Mouse (Mus musculus): ENCODE results near the gene Nlk.

The Nlk gene

DNA sequence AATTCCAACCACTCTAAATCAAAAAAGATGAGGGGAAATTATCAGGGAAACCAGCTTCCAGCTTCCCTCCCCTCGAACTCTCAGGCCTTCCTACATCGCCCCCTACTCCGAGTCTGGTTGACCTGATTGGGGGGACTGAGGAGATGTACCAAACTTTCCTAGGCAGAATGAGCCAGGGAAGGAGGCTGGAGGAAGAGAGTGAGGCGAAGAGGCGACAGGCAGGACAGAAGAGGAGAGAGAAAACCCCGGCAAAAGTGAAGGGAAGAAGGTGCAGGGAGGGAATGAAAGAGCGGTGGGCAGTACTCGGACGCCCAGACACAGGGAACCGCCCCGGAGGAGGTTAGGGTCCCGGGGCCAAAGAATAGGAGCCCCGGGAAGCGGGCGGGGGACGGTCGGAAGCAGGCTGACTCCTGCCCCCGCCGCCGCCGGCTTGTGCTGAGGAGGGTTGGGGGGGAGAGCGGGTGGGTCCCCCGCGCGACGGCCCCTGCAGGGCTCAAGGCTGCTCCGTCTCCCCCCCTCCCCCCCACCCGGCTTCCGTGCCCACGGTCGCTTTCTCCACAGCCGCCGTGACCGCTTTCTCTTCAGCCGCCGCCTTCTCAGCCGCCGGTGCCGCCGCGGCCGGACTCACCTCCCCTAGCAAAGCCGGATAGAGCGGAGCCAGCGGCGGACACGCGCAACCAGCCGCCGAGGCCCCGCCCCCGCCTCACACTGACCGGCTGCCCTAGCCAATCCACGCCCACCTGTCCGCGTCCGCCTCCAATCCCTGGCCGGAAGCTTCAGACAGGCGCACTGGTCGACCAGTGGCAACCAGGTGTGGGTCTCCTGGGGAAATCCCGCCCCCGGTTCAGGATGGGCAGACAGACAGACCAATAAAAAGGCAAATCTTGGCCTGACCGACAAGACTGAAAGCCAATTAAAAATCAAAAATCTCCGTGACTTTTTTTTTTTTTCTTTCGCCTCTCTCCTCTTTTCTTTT, at the start of gene Nlk:
Gene Nlk (minus strand): TSS at position 597 of the 976 bp plus-strand sequence.
- peak; percentile 95 to 98 for DNase-seq (ENCODE audit: low spot score in 2 of 2)

DNA sequence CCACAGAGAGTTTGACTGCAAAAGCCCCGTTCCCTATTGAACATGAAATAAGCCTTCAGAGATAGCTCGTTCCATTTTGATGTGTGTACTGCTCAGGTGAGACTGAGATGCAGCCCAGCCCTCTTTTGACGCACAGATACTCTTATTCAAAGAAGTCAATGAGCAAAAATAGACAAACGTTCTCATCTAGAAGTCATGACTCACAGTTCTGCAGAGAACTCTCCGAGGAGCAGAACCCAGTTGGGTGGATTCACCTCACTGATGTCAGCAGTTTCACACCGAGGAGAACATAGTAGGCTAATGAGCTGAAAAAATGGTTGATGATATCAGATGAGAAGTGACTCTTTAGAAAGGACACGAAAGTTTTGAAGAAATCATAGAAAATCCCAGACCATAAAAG, 49.1 kb upstream of the Nlk start:
- no peak for DNase-seq (ENCODE audit: low spot score in 2 of 2)

DNA sequence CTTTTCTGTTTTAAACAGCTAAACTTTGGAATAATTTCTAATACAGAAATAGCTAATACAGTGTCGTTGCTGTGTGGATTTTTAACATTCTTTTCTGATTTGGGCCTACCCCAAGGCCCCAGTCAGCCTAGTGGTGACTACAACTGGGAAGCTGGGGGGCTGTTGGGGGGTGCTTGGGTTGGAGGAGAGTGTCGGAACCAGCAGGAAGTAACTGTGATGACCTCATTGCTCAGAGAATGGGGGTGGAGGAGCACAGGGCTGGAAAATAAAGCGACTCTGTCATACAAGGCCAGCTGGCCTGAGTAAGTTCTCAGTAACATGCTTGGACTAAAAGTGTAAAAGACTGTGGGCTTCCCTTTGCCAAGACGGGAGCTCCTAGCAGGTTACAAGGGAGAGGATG, 48.3 kb upstream of the Nlk start:
- no peak for DNase-seq (ENCODE audit: low spot score in 2 of 2)

DNA sequence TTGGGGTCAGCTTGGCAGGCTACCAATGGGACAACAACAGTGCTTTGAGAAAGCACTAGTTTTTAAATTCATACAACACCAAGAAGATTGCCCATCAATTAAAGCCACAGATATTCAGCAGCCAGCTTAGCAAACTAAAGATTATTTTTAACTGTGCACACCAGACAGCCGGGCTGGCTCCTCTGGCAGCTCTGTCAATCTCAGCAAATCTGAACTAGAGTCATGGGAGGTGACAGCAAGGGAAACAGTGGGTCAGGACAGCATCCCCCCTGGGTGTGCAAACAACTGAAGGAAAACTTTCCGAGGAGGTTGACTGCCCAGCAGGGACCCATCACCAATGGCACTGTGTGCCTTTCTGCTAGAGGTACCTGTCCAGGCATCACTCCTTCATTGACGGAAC, 45.3 kb upstream of the Nlk start:
- no peak for DNase-seq (ENCODE audit: low spot score in 2 of 2)

DNA sequence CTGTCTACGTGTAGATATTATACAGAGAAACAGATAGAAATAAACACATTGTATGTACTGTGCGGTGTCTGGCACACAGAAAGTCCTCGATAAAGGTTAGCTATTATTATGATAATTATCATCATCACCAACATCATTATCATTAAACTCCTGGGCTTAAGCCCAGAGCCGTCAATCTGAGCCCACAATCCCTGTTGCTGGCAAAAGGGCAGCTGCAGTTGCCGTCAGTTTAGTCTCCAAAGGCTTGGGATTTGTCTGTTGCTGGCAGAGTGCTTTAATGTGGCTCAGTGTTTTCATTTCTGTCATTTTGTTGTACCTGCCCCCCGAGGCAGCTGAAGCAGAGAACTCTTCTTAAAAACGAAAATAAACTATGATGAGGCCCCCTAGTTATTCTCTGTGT, 44.8 kb upstream of the Nlk start:
- DNase-seq (ENCODE audit: low spot score in 2 of 2), result no peak

DNA sequence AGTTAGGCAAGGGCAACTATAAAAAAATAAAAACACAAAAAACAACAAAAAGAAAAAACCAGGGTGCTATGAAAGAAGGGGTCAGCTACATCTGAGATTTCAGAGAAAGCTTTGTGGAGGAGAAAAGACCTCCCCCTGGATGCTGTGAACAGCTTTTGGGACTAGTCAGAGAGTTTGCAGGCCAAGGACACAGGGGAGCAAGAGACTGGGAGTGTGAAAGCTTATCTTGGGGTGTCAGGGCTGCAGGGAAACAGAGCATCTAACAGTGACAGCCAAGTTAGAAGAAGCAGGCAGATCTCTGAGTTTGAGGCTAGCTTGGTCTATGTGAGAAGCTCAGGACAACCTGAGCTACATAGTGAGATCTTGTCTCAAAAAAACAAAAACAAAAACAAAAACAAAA, 42.2 kb upstream of the Nlk start:
- no peak for DNase-seq (ENCODE audit: low spot score in 2 of 2)

DNA sequence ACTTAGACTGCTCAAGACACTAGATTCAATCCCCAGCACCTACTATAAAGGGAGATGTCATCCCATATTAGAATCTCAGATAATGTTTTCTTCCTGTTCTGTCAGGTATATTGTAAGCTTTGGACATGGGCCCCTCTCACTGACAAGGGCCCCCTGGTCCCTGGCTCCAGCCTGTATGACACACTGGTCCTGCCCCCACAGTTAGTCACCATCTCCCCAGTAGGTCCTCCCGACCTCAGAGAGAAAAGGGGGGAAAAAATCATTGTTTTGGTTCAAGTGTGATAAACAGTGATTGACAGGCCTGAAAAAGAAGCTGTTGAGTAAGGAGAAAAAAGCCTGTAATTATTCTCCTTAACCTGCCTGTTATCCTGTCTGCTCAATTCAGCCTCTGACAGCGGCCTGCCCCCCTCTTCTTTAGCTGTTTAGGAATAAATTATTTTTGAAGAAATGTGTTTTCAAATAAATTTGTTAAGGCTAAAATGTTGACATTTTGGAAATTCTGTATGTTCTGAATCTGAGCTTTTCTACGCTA, 39.8 kb upstream of the Nlk start:
- no peak for DNase-seq (ENCODE audit: low spot score in 2 of 2)

DNA sequence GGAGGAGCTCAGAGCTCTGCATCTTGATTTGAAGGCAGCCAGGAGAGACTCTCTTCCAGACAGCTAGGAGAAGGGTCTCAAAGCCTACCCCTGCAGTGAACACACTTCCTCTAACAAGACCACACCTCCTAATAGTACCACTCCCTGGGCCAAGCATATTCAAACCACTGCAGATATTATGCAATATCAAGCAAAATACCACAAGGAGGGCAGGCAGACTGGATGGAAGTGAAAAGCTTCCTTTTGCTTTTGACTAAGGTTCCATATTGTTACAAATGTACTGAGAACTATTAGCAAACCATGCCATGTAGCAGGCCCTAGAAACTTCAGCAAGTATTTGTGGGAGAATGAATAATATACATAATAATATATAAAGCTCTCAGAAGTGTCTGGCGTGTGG, 38.0 kb upstream of the Nlk start:
- DNase-seq (ENCODE audit: low spot score in 2 of 2), result no peak

DNA sequence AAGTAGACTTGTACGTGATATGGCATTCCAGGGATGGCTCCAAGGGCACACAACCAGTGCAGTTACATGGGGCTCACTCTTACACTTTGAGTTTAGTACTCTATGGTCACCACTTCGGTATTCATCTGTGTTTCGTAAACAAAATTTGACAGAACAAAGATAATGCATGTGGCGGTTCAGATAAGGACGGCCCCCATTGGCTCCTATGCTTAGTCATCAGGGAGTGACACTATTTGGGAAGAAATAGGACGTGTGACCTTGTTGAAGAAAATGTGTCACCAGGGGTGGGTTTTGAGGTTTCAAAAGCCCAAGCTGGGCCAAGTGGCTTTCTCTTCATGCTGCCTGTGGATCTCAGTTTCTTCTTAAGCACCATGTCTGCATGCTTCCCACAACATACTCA, 35.4 kb upstream of the Nlk start:
- DNase-seq (ENCODE audit: low spot score in 2 of 2), result no peak

DNA sequence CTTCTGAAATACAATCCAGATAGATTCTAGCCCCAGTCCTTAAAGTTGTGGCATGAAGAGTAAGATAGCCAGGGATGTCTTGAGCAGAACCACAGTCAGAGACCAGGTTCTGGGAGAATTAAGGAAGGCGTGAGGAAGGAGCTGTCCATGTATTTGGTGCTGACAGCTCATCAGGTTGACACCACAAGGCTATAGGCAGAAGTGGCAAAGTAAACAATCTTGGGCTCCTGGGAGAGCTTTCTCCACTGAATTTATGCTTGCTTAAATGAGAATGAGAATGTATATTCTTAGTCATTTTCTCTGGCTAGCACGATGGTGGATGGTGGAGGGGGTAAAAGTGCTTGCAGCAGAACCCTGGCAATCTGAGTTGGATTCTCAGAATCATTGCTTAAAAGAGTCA, 33.7 kb upstream of the Nlk start:
- no peak for DNase-seq (ENCODE audit: low spot score in 2 of 2)

DNA sequence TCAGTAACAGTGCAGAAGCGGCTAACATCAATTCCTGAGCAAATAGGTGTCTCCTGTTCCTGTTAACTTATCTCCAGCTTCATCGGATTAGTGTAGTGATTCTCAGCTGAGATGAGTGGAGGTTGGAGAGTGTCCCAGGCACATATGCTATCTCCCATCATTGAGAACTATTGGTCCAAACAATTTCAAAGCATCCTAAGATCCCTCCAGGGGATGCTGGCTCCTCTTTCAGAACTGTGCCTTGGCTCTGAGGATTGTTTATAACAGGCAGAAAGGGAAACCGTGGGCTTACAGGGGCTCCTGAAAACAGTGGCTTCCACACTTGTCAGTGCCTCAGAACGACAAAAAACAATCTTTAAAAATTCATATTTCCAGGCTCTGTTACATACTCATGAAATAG, 30.9 kb upstream of the Nlk start:
- no peak for DNase-seq (ENCODE audit: low spot score in 2 of 2)

DNA sequence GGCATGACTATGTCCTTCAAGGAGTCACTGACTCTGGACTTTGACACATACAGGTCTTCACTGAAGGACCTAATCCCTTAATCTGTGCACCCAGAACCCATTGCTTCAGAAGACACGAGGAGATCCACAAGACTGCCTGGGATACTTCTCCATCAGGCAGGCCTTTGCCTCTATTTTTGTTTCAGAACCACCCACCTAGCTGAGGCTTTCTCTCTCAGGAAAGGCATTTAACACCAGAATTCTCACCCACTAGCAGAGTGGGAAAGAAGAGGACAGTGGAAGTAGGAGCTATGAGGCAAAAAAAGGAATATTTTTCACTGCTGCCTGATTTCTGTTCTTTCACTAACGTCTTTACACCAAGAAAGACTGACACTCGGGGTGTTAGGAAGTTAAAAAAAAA, 29.2 kb upstream of the Nlk start:
- no peak for DNase-seq (ENCODE audit: low spot score in 2 of 2)

DNA sequence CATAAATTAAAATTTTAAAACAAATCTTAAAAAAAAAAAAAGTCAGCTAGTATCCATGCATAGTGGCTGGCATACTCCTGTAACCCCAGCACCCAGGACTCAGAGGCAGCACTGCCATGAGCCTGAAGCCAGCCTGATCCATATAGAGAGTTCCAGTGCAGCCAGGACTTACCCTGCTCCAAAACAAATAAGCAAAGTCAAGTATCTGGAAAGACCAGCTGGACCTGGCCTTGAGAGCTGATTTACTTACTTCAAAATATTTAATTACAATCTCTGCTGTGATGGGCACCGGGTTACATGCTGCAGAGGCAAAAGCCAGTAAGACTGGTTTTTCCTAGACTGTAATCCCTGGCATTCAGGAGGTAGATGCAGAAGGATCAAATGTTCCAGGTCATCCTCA, 27.6 kb upstream of the Nlk start:
- no peak for DNase-seq (ENCODE audit: low spot score in 2 of 2)

DNA sequence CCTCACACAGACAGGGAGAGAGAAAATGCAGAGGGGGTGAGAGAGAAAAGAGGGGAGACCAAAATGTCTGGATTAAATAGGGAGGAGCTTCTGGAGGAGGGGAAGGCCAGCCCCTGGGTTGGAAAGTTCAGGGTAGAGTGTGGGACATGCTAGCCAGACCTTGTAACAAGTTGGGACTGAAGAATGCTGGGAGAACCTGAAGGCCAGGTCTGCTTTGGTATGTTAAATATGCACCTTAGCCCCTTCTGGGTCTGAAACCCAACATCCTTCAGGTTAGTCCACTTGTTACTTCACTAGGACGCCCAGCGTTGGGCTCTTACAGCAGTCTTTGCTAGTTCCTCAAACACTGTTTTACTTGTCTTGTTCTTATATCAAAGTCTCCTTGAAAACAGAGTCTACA, 24.2 kb upstream of the Nlk start:
- DNase-seq (ENCODE audit: low spot score in 2 of 2), result no peak

DNA sequence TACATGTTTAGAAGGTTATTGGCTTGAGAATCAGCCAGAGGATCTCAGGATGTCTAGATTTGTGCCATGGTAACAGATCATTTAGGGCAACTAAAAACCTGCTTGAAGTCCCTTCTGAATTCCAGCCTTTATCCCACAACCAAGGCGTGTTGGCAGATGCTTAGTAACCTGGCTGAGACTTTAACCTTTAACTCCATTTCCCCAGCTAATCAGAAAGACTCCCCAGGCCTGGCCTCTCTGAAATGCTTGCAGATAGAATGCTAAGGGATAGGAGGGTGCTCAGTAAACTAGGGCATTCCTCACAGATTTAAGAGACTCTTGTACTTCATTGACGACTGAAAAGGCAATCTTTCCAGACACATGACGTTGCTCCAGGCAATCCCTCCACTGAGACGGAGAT, 20.5 kb upstream of the Nlk start:
- DNase-seq (ENCODE audit: low spot score in 2 of 2), result no peak

DNA sequence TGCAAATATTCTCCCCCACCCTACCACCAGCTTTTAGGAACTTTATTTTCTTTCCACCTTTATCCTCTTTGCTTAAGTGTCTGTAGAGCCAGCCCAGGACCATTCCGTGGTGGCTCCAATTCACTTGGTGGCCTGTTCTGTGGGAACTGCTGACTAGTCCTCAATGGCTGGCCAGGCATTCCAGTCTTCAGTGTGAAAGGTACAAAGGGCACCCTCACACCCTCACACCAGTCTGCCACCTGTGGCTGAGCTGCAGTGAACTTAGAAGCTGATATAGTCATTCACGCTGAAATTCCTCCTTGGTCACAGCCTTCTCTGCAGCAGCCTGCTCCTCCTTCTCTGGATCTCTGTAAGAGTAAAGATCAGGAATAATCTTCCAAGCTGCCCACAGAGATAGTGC, 11.5 kb upstream of the Nlk start:
- DNase-seq (ENCODE audit: low spot score in 2 of 2), result no peak

DNA sequence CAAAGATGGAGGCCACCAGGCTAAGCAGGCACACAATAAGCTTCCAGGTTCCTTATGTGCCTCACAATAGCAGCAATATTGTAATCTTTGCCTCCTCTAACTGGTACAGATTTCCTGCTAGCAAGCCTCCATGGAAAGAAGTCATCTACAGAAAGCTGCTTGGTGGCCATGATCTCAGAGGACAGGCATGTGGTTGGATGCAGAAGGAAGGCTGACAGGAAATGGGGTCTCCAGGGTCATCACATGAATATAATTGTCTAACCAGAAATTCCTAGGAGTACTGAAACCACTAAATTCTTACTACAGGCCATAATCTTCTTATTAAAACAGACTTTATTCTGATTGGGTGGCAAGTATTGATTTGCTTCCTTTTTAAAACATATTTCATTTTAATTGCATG, 8.9 kb upstream of the Nlk start:
- DNase-seq (ENCODE audit: low spot score in 2 of 2), result no peak

DNA sequence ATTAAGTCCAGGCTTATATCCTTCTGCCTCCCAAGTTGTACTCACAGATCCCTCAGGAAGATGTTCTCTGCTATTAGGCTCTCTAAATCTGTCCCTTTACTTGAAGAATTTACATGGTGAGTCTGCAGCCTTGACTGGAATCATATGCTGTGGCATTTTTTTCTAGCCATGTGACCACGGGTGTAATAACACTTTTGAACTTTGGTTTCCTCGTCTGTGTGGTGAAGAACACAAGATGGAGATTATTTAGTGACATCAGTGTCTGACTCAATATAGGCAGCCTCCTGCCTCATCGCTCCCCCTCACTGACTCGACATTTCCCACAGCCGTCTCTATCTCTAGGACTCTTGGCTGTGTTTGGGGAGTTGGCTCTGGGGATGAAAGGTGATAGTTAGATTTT, 5.9 kb upstream of the Nlk start:
- DNase-seq (ENCODE audit: low spot score in 2 of 2), result no peak

DNA sequence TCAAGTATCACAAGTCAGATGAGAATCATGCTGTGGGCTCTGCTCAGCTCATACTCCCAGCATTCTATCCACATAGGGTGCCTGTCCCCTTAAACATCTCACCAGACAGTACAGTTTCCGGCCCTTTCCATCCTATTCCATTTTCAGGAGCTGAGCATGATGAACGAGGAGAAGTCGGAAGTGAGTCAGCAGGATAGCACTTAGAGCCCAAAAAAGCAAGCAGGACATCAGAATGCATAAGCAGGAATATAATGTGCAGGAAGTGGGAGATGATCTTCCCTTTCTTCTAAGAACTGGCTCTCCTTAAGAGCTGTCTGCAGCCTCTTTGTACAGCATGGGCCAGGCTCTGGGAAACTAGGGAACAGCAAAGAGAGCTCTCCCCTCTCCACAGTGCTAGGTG, 5.1 kb upstream of the Nlk start:
- DNase-seq (ENCODE audit: low spot score in 2 of 2), result no peak

DNA sequence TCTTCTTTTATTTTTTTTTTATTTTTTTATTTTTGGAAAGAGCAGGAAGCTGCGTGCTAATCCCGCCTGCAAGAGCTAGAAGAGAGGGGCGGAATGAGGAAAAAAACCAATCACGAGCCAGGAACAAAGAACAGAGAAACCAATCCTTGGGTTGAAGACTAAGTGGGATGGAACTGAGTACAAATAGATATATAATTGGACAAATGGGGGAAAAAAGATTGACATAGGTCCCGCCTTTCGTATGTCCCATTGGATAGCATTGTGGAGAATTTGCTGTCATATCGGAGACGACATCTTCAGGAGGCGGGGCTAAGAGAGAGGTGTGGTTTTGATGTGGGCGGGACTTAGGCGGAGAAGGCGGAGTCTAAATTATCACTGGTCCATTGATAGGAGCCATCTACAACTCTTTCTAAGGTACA, 589 bp upstream of the Nlk start:
- DNase-seq (ENCODE audit: low spot score in 2 of 2), result peak; percentile 81 to 85

DNA sequence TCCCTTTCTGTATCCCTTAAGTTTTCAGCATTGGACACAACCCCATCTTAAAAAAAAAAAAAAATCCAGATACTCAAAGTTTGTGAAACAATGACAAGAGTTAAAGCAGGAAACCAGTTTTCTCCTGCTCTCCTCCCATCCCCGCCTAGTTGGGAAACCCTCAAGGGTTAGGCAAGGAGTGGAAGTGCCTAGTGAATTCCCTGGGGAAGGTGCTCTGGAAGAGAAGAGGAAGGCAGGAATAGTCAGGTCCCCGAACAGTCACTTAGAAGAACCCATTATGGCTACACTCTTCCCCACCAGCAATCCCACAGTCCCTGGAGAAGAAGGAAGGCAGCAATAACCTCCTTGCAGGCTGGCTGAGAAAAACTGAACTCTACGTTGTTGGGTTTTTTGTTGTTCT, 2.9 kb downstream of the Nlk start:
- DNase-seq (ENCODE audit: low spot score in 2 of 2), result no peak

DNA sequence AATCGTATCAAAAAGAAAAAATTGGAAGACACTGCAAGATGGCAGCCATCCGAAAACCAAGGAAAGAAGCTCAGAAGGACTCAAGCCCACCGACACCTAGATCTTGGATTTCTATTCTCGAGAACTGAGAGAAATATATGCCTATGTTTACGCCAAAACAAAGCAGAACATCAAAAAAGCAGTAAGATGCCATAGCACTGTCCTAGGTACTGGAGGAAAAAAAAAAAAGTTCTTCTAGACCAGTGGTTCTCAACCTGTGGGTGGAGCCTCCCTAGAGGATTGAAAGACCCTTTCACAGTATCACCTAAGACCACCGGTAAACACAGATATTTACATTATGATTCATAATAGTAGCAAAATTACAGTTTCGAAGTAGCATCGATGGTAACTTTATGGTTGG, 3.9 kb downstream of the Nlk start:
- no peak for DNase-seq (ENCODE audit: low spot score in 2 of 2)

DNA sequence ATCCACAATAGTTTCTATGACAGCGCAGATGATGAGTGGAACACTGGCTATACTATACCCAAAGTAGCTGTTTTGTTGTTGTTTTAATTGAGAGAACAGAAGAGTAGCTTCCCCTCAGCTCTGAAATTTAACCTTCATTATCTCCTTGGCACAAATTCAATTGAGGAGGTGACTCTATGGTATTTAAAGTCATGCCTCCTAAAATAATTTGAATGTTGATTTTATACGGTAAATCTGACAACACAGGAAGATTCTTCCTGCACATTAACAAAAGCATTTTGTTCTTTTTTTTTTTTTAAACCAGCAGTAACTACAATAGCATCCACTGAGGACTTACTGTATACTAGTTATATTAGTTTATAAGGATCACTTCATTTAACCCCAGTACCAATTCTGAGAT, 6.0 kb downstream of the Nlk start:
- no peak for DNase-seq (ENCODE audit: low spot score in 2 of 2)

DNA sequence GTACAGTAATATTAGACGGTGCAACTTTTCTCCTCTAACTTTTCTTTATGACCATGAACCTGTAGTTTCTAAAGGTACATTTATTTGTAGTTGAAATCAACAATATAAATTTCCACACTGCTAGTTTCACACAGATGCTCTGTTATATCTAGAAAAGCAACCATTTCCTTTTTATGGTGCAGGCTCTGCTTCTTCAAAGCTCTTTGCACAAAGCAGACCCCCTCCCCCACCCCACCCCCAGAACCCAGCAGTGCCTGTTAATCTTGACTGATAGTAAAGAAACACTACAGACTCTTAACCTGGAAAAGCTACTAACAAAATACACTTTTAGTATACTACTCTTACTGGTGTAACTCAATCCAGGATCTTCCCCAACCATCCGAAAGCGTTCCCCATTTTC, 6.6 kb downstream of the Nlk start:
- peak in 1 of 2 experiments; percentile 35 for DNase-seq (ENCODE audit: low spot score in 2 of 2)
